Mouse (Mus musculus) testis, postnatal 10 days (tissue): ENCODE results near the gene Cog2.

Source experiments
- DNase-seq: peaks from one replicate; pipeline ENCODE4 v3.0.0; 2021; ENCODE audit warnings: low spot score

Gene Cog2

GRCm38 (mm10) chr8:124516525-124516924 lies 4.0 kb upstream of the Cog2 start:
- no peak for DNase-seq

- DNase-seq, result no peak
Observed at GRCm38 (mm10) chr8:124517142-124517541, 3.4 kb upstream of the Cog2 start.

- DNase-seq, result no peak
Observed at GRCm38 (mm10) chr8:124521946-124522345, 1.4 kb downstream of the Cog2 start.

- no peak for DNase-seq
Observed at GRCm38 (mm10) chr8:124526261-124526660, 5.7 kb downstream of the Cog2 start.

- DNase-seq, result no peak
Observed at GRCm38 (mm10) chr8:124530076-124530475, 9.5 kb downstream of the Cog2 start.

GRCm38 (mm10) chr8:124530556-124530955 lies 10.0 kb downstream of the Cog2 start:
- DNase-seq, result no peak

- DNase-seq, result no peak
Observed at GRCm38 (mm10) chr8:124530996-124531395, 10.4 kb downstream of the Cog2 start.

GRCm38 (mm10) chr8:124532626-124533025 lies 12.1 kb downstream of the Cog2 start:
- no peak for DNase-seq

GRCm38 (mm10) chr8:124535451-124535850 lies 14.9 kb downstream of the Cog2 start:
- DNase-seq, result no peak

- peak; percentile 30 for DNase-seq
Observed at GRCm38 (mm10) chr8:124540906-124541305, 20.3 kb downstream of the Cog2 start.

GRCm38 (mm10) chr8:124542001-124542400 lies 21.4 kb downstream of the Cog2 start:
- DNase-seq, result no peak

GRCm38 (mm10) chr8:124543272-124543671 lies 22.7 kb downstream of the Cog2 start:
- no peak for DNase-seq

- no peak for DNase-seq
Observed at GRCm38 (mm10) chr8:124546371-124546770, 25.8 kb downstream of the Cog2 start.

GRCm38 (mm10) chr8:124546815-124547214 lies 26.2 kb downstream of the Cog2 start:
- no peak for DNase-seq

GRCm38 (mm10) chr8:124547269-124547668 lies 26.7 kb downstream of the Cog2 start:
- no peak for DNase-seq

- no peak for DNase-seq
Observed at GRCm38 (mm10) chr8:124548187-124548586, 27.6 kb downstream of the Cog2 start.

GRCm38 (mm10) chr8:124551011-124551661 lies 30.6 kb downstream of the Cog2 start:
- no peak for DNase-seq

- DNase-seq, result no peak
Observed at GRCm38 (mm10) chr8:124555113-124555750, 34.7 kb downstream of the Cog2 start.

GRCm38 (mm10) chr8:124556164-124556563 lies 35.6 kb downstream of the Cog2 start:
- DNase-seq, result no peak

- DNase-seq, result no peak
Observed at GRCm38 (mm10) chr8:124556658-124557057, 36.1 kb downstream of the Cog2 start.

- no peak for DNase-seq
Observed at GRCm38 (mm10) chr8:124557476-124557875, 36.9 kb downstream of the Cog2 start.

GRCm38 (mm10) chr8:124567126-124567525 lies 46.6 kb downstream of the Cog2 start:
- no peak for DNase-seq

- DNase-seq, result no peak
Observed at GRCm38 (mm10) chr8:124567584-124567983, 47.0 kb downstream of the Cog2 start.

- DNase-seq, result no peak
Observed at GRCm38 (mm10) chr8:124569100-124569499, 48.5 kb downstream of the Cog2 start.
